Mouse (Mus musculus) duodenum, adult 2 months (tissue): ENCODE data around the gene Adh5. TPM values are rescaled to one million over a fixed set of nuclear protein-coding genes. Genes with fewer than 3 reads are reported as not detected.

Source experiments
- polyA plus RNA-seq: library from polyadenylated mRNA; depleted of rRNA; stranded (reverse); fragments of >200 nt; gene quantifications from 2 replicates; pipeline ENCODE4 v1.2.3, GENCODE M21; 2012; ENCODE audit warnings: low replicate concordance; rRNA removed

The Adh5 gene
- 7.3 and 9.5 TPM in 2 replicates for polyA plus RNA-seq

DNA sequence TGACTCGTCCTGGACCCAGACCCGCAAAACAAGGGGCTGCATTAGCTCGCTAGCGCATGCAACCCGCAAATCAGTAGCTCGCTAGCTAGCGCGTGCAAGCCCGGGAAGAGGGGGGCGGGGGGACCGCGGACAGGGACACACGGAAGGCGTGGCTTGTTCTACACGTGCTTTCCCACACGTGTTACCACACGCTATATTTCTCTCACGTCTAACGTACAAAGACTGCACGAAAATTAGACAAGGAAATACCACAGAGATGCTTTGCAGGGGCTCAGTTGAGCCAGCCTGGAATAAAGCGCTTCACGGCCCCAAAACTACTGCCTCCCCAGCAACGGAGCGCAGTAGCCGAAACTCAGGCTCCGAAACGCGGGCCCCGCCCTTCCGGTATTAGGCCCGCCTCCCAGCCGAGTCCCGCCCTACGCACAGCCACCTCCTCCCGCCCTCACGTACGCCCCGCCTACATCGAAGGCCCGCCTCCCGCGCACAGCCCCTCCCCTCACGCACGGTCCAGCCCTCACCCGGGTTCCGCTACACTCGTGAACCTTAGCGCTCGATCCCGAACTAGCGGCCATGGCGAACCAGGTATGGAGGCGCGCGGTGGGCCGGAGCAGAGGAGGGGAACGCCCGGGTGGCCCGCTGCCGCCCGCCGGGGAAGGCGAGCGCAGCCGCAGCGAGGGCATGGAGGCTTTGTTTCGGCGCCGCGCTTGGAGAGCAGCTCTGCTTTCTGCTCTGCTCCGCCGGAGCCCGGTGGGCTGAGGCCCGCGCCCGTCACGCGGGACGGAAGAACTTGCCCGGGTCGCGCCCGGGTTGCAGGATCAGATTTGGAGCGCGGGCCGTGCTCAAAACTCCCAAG is at the start of gene Adh5:
TSS of gene Adh5 (plus strand) at position 482 of the 853 bp plus-strand sequence.

DNA sequence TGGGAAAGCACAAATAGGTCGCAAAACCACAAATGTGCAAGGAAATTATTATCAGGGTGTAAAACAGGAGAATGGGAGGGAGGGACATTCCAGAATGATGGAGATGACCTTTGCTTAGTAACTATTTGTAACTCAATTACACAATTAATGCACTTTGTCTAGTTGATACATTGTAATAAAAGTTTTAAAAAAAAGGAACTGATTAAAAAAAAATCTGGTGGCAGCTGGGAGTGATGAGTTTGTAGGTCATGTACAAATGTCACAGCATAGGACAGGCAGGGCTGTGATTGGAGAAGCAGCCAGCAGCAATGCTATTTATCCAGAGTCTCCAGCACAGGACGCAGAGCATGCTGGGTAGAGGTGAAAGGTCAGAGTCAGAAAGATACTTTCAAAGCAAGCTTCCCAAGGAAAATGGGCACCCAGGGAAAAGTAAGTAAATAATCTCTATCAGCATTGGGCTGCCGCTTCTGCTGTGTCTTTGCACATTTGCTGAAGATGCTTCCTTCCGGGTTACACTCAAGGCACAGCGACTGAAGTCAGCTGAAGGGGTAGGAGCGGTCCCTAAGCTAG is 27.7 kb upstream of the Adh5 start, which contains the start of gene Adh4:
TSS of gene Adh4 (plus strand) at position 346 of the 570 bp plus-strand sequence.

DNA sequence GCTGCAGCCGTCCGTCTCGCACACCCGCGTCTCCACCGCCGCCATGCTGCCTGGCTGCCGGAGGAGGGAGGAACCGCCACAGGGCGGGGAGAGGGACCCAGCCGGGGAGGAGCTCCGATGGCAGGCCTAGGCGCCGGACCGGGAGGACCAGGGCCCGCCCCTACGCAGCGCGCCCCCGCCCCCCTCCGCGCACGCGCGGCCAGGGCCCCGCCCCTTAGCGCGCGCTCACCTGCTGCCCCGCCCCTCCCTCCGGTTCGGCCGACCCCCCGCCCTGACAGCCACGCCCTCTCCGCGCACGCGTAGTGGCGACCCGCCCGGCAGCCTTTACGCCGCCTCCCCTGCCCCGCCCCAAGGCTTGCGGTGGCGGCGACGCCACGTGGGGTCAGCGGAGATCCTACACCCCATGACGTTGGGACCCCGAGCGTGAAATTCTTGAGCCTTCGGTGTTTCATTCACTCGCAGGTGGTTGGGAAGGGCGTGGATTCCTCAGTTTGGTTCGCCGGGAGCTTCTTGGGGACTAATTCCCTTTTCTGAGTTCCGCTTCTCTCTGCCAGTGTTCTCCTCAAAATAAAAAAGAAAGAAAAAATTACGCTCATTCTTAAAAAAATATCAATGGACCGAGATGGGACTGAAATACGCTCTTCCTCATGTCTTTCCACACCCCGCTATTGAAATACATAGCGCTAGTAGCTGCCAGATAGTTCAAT is 46.6 kb downstream of the Adh5 start, which contains the start of gene Metap1:
TSS of gene Metap1 (minus strand) at position 189 of the 707 bp plus-strand sequence.

Other genes with a start within 250 kb of the Adh5 start
- not detected in 2 replicates for gene 4930579F01Rik, start 249.3 kb upstream of the Adh5 start, polyA plus RNA-seq
- 0.21 and 0.28 TPM in 2 replicates for gene Adh7, start 225.3 kb upstream of the Adh5 start, polyA plus RNA-seq
- gene Adh1, start 182.1 kb upstream of the Adh5 start, polyA plus RNA-seq, result 308 and 385 TPM in 2 replicates
- 93.2 and 104 TPM in 2 replicates for gene Adh6a, start 129.8 kb upstream of the Adh5 start, polyA plus RNA-seq
- gene Adh6b, start 101.3 kb upstream of the Adh5 start, polyA plus RNA-seq, result not detected in 2 replicates
- gene Adh4, start 27.6 kb upstream of the Adh5 start, polyA plus RNA-seq, result 3.4 and 9.0 TPM in 2 replicates
- 4.4 and 6.8 TPM in 2 replicates for gene Metap1, start 46.4 kb downstream of the Adh5 start, polyA plus RNA-seq
- gene Eif4e, start 83.1 kb downstream of the Adh5 start, polyA plus RNA-seq, result 2.8 and 3.5 TPM in 2 replicates